Mouse (Mus musculus): Measurements from ENCODE around the gene Itpr2. TPM values are rescaled to one million over a fixed set of nuclear protein-coding genes. Genes with fewer than 3 reads are reported as not detected.

The Itpr2 gene
- polyA plus RNA-seq, 1 experiment = 10.5 TPM

- WGBS = 39% methylated on average over 5 of the region's 5 CpGs
- TF ChIP-seq POLR2A (IDR thresholded peaks at IDR 0.05; ENCODE audit: low read depth, low read length) = no peak
- TF ChIP-seq CTCF (IDR thresholded peaks at IDR 0.05; ENCODE audit: extremely low read depth, insufficient read length, insufficient replicate concordance, low read depth, low read length) = peak; percentile 79; the same call in 1 of the 2 replicates
- peaks cover 5% of the 10 kb centered on the region for H3K4me1 ChIP-seq (ENCODE audit: control insufficient read depth, insufficient read depth, insufficient read length, low read length)
- no peak overlapping the region for H3K4me3 ChIP-seq (ENCODE audit: low read depth, low read length)
- no peaks in the 10 kb centered on the region for H3K27me3 ChIP-seq (ENCODE audit: control insufficient read depth, insufficient read depth, low read length)
- H3K27ac ChIP-seq (ENCODE audit: insufficient read depth, low read depth, low read length) = no peak overlapping the region
- no peaks in the 10 kb centered on the region for H3K36me3 ChIP-seq (ENCODE audit: control insufficient read depth, insufficient read depth, low read length)
Observed at GRCm38 (mm10) chr6:146079261-146079660, 422.8 kb downstream of the Itpr2 start.

- WGBS = 87% methylated on average over 15 of the region's 15 CpGs
- H3K36me3 ChIP-seq (ENCODE audit: control insufficient read depth, insufficient read depth, low read length) = no peaks in the 10 kb centered on the region
- H3K27ac ChIP-seq (ENCODE audit: insufficient read depth, low read depth, low read length) = peak overlapping the region; percentile 2; the same call in 1 of the 2 replicates
- no peak overlapping the region for H3K4me3 ChIP-seq (ENCODE audit: low read depth, low read length)
- TF ChIP-seq POLR2A (IDR thresholded peaks at IDR 0.05; ENCODE audit: low read depth, low read length) = no peak
- TF ChIP-seq CTCF (IDR thresholded peaks at IDR 0.05; ENCODE audit: extremely low read depth, insufficient read length, insufficient replicate concordance, low read depth, low read length) = no peak
- H3K4me1 ChIP-seq (ENCODE audit: control insufficient read depth, insufficient read depth, insufficient read length, low read length) = peaks cover 5% of the 10 kb centered on the region
- no peaks in the 10 kb centered on the region for H3K27me3 ChIP-seq (ENCODE audit: control insufficient read depth, insufficient read depth, low read length)
Observed at GRCm38 (mm10) chr6:146078136-146078535, 423.9 kb downstream of the Itpr2 start.

GRCm38 (mm10) chr6:146077124-146077889 is 424.7 kb downstream of the Itpr2 start:
- no peak overlapping the region for H3K4me3 ChIP-seq (ENCODE audit: low read depth, low read length)
- H3K27me3 ChIP-seq (ENCODE audit: control insufficient read depth, insufficient read depth, low read length) = no peaks in the 10 kb centered on the region
- no peaks in the 10 kb centered on the region for H3K36me3 ChIP-seq (ENCODE audit: control insufficient read depth, insufficient read depth, low read length)
- no peak overlapping the region for H3K27ac ChIP-seq (ENCODE audit: insufficient read depth, low read depth, low read length)
- H3K4me1 ChIP-seq (ENCODE audit: control insufficient read depth, insufficient read depth, insufficient read length, low read length) = peaks cover 5% of the 10 kb centered on the region
- TF ChIP-seq POLR2A (IDR thresholded peaks at IDR 0.05; ENCODE audit: low read depth, low read length) (no peak), CTCF (IDR thresholded peaks at IDR 0.05; ENCODE audit: extremely low read depth, insufficient read length, insufficient replicate concordance, low read depth, low read length) (no peak)
- 61% methylated on average over 11 of the region's 11 CpGs for WGBS

- WGBS = 47% methylated on average over 1 of the region's 1 CpGs
- H3K27ac ChIP-seq (ENCODE audit: insufficient read depth, low read depth, low read length) = no peak overlapping the region
- no peak for TF ChIP-seq POLR2A (IDR thresholded peaks at IDR 0.05; ENCODE audit: low read depth, low read length)
- H3K4me3 ChIP-seq (ENCODE audit: low read depth, low read length) = no peak overlapping the region
- H3K36me3 ChIP-seq (ENCODE audit: control insufficient read depth, insufficient read depth, low read length) = no peaks in the 10 kb centered on the region
- no peaks in the 10 kb centered on the region for H3K27me3 ChIP-seq (ENCODE audit: control insufficient read depth, insufficient read depth, low read length)
- no peaks in the 10 kb centered on the region for H3K4me1 ChIP-seq (ENCODE audit: control insufficient read depth, insufficient read depth, insufficient read length, low read length)
Observed at GRCm38 (mm10) chr6:146072842-146073241, 429.2 kb downstream of the Itpr2 start.

GRCm38 (mm10) chr6:146071883-146072282 is 430.1 kb downstream of the Itpr2 start:
- H3K4me1 ChIP-seq (ENCODE audit: control insufficient read depth, insufficient read depth, insufficient read length, low read length) = no peaks in the 10 kb centered on the region
- no peaks in the 10 kb centered on the region for H3K27me3 ChIP-seq (ENCODE audit: control insufficient read depth, insufficient read depth, low read length)
- 83% methylated on average over 1 of the region's 1 CpGs for WGBS
- no peak overlapping the region for H3K4me3 ChIP-seq (ENCODE audit: low read depth, low read length)
- no peak overlapping the region for H3K27ac ChIP-seq (ENCODE audit: insufficient read depth, low read depth, low read length)
- TF ChIP-seq CTCF (IDR thresholded peaks at IDR 0.05; ENCODE audit: extremely low read depth, insufficient read length, insufficient replicate concordance, low read depth, low read length) = no peak
- TF ChIP-seq POLR2A (IDR thresholded peaks at IDR 0.05; ENCODE audit: low read depth, low read length) = no peak
- H3K36me3 ChIP-seq (ENCODE audit: control insufficient read depth, insufficient read depth, low read length) = no peaks in the 10 kb centered on the region

Other genes starting within 250 kb of the Itpr2 start
- gene Fgfr1op2, start 75.0 kb upstream of the Itpr2 start, polyA plus RNA-seq (2012; rRNA removed) = 39.4 and 54.7 TPM in 2 replicates
- gene Ints13, start 75.6 kb upstream of the Itpr2 start, polyA plus RNA-seq (2012; rRNA removed) = 3.1 and 5.1 TPM in 2 replicates
- 5.8 and 6.9 TPM in 2 replicates for gene Med21, start 140.3 kb upstream of the Itpr2 start, polyA plus RNA-seq (2012; rRNA removed)
- gene Tm7sf3, start 140.6 kb upstream of the Itpr2 start, polyA plus RNA-seq (2012; rRNA removed) = 9.6 and 14.4 TPM in 2 replicates
- gene Stk38l, start 222.8 kb upstream of the Itpr2 start, polyA plus RNA-seq (2012; rRNA removed) = 1.1 and 1.6 TPM in 2 replicates